Mouse (Mus musculus) urinary bladder, adult 18-20 months (tissue): ENCODE measurements around the gene Syn1.

Experiments used
- DNase-seq, 2 experiments: peaks; one replicate each; pipeline ENCODE4 v3.0.0; 2022; ENCODE audit warnings: low spot score in 2 of 2, mixed read lengths in 2 of 2

Gene Syn1

GRCm38 (mm10) chrX:20862105-20863065 is 58.4 kb downstream of the Syn1 start:
- no peak for DNase-seq

DNA sequence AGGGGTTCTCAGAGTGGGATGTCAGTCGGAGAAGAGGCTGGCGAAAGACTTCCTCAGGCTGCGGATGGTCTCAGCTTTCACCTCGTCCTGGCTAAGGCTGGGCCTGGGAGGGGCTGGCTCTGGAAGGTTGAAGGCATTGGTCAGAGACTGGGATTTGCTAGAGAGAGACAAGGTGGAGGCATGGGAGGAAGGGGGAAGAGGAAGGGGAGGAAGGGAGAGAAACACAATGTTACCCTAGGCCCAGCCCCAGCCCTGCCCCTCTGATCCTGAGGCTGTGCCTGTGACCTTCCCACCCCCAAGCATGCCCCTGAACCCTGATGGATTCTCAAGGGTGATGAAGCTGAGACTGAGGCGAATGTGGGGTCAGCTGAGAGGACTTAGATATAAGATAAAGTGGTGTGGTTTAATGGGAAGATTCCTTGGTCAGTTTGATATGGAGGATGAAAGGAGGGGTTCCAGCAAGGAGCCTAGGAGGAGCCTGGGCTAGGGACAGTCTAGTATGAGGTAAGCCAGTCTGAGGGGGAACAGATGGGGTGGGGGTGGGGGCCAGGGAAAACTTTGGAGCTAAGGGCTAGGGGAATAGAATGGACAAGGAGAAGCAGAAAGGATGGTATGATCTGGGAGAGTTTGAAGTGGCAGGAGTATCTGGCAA is 59.2 kb downstream of the Syn1 start:
- DNase-seq = no peak

- no peak for DNase-seq
Measured at GRCm38 (mm10) chrX:20853794-20854193, 67.0 kb downstream of the Syn1 start.

DNA sequence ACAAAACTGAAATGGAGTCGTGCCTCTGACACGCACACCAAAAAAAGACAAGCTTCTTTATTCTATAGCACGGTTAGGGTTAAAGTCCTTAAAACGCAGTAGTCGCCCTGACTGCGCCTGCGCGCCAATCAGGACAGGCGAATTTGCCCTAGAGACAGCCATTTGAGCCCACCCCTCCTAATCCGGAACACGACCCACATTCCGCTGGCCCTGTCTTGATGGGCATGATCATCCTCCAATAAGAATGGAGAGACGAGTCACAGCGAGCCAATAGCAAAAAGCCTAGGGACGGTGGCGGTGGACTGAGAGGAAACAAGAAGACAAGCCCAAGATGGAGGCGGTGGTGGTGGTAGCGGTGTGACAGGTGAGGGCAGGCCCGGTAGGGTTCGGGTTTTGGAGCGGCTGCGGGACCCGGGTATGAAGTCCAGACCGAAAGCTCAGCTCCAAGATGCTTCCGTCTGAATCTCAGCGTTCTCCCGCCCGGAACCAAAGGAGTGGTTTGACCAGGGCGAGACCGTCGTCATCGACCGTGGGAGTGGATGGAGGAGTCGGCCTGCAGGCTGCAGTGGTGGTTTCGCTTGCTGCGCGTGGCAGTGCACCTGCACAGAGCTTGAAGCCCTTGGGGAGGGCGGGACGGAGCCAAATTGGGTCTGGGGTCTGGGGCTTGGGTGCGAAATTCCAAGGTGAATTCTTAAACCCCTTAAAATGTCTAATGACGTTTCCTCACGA is 72.4 kb downstream of the Syn1 start:
- DNase-seq = peak; percentile 63 to 88

- no peak for DNase-seq
Measured at GRCm38 (mm10) chrX:20847816-20848215, 73.0 kb downstream of the Syn1 start.

GRCm38 (mm10) chrX:20847232-20847631 is 73.6 kb downstream of the Syn1 start:
- DNase-seq = no peak

DNA sequence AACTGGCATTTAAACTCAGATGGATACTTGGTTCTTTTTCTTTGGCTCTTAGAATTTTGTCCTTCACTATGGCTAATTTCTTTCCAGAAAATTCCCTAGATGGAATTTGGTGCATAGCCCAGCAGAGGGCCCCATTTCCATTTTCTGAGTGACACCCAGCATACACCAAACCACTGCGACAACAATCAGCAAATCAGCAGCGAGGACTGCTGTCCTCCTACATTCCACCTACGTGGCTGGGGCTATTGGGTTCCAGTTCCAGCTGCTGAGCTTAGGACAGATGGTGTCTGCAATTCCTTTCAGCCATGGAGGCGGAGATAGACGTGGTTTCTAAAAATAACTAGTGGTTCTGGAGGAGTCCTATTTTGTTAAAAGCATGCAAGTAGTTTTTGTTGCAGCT is 91.9 kb downstream of the Syn1 start:
- DNase-seq = peak in 1 of 2 experiments; percentile 5

GRCm38 (mm10) chrX:20819708-20820426 is 100.9 kb downstream of the Syn1 start:
- DNase-seq = peak; percentile 17 to 22

DNA sequence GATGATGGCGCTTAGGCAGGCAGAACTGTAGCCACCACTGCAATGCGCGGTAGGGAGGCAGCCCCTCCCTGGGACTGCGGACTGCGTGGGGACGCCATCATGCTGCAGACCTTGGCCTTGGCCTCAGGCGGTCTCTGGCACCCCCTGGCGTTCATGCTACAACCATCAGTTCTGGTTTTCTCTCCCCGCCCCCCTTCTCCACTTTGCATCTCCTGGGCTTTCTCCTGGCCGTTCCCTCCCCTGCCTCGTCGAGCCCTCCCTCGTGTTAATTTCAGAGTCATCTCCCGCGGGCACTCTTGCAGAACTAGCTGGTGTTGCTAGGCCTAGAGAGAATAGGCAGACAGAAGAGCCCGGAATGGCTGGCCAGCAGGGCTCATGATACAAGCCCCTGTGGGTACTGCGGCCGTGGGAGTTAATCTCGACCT is 101.6 kb downstream of the Syn1 start:
- peak; percentile 40 to 64 for DNase-seq

- DNase-seq = no peak
Measured at GRCm38 (mm10) chrX:20816974-20817373, 103.8 kb downstream of the Syn1 start.
